Mouse (Mus musculus) mouse embryonic stem cell (cell line): ENCODE data around the gene F11r.

Source experiments
- in situ Hi-C, 2 experiments: fragments of 300-500 bp; cut with MboI; formaldehyde crosslinking; loops; 1 replicate in 1 of 2; 3 replicates in 1 of 2; pipeline ENCODE4 v1.14.3; 2019 to 2020; ENCODE audit warnings: low sequenced_read_pairs in 2 of 2, low pct_unique_long_range_greater_than_20kb in 1 of 2, mixed read lengths in 1 of 2; ENCODE audit not compliant: unreplicated experiment in 1 of 2

The F11r gene

DNA sequence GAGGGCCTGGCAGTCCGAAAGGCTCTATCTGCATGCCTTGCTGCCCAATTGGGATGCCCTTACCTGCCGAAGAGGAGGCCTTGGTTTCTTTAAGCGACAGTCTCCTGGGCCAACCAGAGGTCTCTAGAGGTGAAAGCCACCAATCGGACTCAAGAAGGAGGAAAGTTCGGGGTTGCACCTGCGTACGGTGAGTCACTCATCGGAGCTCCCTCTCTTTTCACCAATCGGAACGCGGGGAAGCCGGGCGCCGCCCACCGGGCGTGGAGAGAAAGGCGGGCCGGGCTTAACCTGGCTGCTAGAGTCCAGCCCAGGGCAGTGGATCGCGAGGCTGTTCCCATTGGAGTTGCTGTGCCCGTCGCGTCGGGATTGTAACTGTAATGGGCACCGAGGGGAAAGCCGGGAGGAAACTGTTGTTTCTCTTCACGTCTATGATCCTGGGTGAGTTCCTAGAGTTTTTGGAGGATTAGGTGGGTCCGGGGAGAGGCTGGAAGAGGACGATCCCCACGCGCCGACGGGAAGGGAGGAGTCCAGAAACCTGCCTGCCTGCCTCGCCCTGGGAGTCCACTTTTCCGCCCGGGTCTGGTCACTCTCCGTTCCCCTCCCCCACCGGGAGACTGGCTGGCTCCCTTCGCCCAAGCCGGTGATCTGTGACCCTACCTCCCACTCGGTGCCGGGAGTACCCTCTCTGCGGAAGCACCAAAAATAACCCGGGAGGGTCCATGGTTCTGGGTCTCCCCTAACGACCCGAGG, at the start of gene F11r:
Gene F11r, plus strand, starts transcription at position 272 of the 750 bp plus-strand sequence.
- in situ Hi-C loops: no loop called here

DNA sequence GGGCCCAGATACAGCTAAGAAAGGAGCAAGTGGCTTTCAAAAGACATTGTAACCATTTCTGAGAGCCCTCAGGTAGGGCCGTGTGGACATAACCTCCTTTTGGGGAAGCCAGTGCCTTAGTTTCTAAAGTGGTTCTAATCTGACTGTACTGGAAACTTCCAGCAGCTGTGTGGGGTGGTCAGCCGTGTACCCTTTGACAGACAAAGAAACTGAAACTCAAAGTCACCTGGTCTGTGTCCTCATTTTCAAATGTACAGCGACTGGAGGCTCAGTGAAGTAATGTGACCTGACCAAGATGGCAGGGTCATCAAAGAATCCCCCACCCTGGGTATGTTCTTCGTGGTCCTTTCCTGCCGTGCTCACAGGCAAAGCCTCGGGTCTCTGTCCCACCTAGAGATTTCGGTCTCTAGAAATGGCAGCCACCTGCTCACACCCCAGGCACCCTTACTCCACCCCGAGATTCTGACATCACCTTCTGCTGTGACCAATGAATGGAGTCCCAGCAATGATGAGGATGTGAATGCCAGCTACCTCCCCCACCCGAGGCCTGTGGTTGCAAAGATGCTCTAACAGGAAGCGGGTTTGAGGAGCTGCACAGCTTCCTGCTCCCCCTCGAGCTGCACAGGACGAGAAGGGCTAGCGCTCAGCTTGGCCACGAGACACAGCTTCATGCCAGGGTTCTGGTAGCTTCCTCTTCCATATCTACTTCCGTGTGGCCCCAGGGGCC, 48.8 kb upstream of the F11r start, which contains the start of gene Arhgap30:
Gene Arhgap30, plus strand, starts transcription at position 579 of the 727 bp plus-strand sequence.
- in situ Hi-C loops: no loop called here

DNA sequence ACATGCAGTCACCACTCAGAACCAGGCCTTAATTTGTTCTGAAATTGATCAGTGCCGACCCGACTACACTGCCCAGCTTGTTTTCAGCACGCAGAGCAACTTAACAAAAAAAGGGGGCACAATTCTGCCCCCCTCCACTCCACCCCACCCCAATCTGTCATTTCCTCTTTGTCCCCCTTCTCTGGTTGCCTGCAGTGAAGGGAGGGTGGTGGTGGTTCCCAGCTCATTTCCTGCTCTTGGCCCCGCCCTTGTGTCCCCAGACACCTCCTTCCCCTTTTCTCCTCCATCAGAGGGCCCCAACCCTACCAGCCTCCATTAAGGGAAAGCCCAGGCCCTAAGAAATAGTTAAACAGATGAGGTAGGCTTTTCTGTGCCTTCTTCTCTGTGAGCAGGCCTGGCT, 47.2 kb upstream of the F11r start:
- in situ Hi-C loops: no loop called here

- in situ Hi-C loops: no loop called here
Observed at GRCm38 (mm10) chr1:171401821-171402220, 35.5 kb upstream of the F11r start.

- in situ Hi-C loops: no loop called here
Observed at GRCm38 (mm10) chr1:171402991-171403390, 34.3 kb upstream of the F11r start.

DNA sequence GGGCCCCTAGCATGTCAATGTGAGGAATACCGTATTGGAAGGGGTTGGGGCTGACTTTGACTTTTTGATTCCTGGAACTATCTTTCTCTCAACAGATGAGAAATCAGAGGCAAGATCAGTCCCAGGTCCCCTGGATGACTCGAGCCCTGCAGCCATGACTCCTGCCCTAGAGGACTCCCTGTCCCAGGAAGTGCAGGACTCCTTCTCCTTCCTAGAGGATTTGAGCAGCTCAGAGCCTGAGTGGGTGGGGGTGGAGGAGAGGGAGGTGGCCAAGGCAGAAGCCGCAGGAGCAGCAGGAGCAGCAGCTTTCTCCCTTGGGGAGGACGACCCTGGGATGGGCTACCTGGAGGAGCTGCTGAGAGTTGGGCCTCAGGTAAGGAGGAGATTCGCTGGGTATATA, 30.1 kb upstream of the F11r start:
- in situ Hi-C loops: no loop called here

DNA sequence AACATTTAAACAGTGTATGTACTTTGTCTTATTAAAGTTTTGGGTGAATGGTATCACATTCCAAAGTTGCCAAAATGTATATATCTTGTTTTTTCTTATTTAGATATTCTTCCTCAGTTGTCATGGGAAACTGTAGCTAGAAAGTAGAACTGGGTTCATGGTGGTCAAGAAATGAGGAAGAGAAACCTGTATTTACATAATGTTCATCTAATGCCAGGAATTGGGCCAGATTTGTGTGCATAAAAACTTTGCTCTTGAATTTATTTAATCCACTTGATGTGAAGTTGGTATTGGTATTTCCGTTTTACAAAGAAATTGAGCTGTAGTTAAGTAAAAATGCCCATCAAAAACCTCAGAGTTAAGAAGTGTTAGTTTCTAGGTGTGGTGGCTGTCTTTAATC, 27.1 kb upstream of the F11r start:
- in situ Hi-C loops: no loop called here

- in situ Hi-C loops: no loop called here
Observed at GRCm38 (mm10) chr1:171410947-171411484, 26.3 kb upstream of the F11r start, which contains the start of gene Usf1. Usf1 (plus strand) TSS chr1:171411313.

DNA sequence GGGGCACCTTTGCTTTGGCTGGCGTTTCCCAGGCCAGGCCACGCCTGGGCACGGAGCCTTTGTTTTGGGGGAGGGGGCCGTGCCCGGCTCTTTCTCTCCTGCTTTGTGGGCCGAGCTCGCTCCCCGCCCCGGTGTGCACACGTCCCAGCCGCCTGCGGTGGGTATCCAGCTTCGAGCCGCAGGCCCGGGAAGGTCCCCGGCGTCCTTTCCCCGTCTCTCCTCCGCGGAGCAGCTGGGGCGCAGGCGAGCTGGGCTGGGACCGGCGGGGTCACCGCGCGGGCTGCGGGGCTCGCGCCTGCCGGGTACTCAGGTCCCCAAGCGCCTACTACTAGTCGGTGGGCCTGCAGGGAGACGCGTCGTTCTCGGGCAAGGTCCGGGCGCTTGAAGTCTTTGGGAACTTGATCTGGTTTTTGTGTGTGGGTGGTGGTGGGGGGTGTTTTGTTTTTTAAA, 25.8 kb upstream of the F11r start:
- in situ Hi-C loops: no loop called here

DNA sequence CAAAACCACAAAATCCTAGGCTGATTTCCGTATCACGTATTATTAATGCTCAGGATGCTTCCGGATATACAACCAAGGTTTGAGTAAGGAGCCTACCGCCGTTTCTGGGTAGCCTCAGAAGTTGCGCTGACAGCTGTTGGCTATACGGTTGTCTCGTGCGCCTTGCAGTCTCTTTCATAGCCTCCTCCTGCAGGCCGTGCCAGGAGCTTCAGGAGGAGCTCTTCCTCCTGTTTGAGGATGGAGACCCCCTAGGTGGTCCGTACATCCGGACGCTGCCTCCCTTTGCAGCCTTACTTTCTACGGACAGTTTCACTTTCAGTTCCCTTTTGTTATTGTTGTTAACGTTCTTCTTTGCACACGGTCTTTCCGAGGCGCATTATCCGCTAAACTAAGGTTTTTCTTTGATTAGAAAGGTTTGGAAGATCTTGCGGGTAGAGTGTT, 25.3 kb upstream of the F11r start:
- in situ Hi-C loops: no loop called here

DNA sequence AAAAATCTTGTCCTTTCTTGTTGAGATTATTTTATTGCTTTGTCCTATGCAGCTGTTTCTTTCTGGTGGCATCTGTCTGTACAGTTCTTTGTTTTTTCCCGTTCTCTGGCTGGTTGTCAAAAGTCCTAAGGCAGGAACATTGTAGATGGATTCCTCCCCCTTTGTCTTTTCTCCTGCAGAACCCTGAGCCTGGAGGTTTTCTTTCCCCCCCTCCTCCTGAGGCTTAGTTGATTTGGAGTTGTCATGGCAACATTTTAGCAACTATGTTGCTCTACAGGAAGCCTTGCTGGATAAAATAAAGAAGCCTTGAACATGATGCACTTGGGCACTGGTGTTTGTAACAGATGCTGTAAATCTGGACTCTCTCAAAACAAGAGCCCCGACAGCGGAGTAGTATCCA, 24.9 kb upstream of the F11r start:
- in situ Hi-C loops: no loop called here

DNA sequence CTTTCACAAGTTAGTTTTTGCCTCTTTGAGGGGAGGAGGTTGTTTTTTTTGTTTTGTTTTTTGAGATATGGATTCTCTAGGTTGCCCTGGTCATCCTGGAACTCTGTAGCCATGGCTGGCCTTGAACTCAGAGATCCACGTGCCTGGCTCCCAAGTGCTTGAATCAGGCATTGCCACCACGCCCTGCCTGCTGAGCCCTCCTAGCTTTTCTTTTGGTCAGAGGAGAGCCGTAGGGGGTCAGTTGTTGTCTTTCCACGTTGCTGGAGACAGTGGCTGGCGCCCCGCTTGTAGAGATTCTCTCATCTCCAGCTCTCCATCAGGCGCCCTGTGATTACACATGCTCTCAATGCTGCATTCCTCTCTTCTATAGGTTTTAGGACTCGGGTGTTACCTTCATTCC, 23.7 kb upstream of the F11r start:
- in situ Hi-C loops: no loop called here

DNA sequence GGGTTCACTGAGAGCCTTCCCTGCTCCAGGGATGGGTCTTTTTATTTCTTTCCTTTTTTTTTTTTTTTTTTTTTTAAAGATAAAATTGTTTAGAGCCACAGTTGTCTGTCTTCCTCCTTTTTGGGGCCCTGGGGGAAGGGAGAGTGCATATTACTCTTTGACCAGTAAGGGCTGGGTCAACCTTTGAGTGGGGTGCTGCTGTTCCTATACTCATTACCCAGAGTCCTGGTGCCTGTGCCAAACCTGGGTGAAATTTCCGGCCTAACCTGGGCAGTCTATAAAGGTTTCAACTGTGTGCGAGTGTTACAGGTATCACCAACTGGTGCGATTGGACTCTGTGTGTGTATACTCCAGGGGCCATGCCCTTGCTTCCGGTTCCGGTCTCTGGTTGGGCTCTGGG, 18.7 kb upstream of the F11r start, which contains the start of gene Tstd1:
Gene Tstd1, plus strand, starts transcription at position 213 of the 400 bp plus-strand sequence.
- in situ Hi-C loops: no loop called here

- in situ Hi-C loops: no loop called here
Observed at GRCm38 (mm10) chr1:171419291-171419882, 17.9 kb upstream of the F11r start.

DNA sequence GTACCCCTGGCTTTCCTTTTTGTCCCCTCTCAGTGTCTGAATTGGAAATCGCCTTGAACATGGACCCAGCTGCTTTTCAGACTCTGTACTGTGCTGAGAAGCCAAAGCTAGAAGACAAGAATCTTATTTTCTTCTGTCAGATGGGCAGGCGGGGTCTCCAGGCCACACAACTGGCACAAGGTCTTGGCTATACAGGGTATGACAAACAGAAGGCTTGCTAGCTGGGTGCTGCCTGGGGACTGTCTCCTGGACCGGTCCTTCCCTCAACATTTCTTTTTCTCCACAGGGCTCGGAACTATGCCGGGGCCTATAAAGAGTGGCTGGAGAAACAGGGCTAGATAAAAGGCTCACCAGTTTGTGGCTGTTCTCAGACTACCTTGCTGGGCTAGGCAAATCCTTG, 17.4 kb upstream of the F11r start:
- in situ Hi-C loops: loop anchor here in 1 of 2 experiments (5.0 kb wide), 1 partner anchor 278 kb away; no protein-coding TSS in a partner anchor

DNA sequence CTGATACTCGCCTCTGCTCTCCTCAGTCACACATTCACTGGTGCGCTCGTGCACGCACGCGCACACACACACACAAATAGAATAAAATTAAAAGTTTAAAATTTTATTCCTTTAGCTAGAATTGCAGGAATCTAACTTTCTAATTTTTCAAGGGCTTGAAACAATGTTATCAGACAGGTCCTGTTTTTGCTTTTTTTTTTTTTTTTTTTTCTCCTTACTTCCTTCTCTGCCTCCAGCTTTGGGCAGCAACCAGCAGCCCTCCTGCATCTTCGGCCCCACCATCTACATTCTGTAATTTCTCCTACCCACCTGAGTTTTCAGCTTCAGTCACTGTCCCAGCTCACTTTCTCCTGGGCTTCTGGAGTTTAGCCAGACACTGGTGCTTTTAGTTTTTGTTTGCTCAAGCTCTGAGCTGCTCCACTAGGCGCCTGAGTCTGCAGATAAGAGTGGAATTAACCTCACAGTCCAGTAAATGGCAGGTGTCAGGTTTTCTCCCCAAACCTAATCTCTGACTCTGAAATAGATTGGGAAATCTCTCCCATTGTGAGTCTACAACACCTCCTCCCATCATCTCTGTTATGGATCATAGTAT, 14.7 kb upstream of the F11r start:
- in situ Hi-C loops: loop anchor here in 1 of 2 experiments (5.0 kb wide), 1 partner anchor 280 kb away; no protein-coding TSS in a partner anchor

- in situ Hi-C loops: loop anchor here in 1 of 2 experiments (5.0 kb wide), 1 partner anchor 282 kb away; no protein-coding TSS in a partner anchor
Observed at GRCm38 (mm10) chr1:171424638-171425037, 12.7 kb upstream of the F11r start.

GRCm38 (mm10) chr1:171425126-171425525, 12.2 kb upstream of the F11r start:
- in situ Hi-C loops: no loop called here
